Mouse (Mus musculus): ENCODE data around the gene Cyp26b1.

DNA sequence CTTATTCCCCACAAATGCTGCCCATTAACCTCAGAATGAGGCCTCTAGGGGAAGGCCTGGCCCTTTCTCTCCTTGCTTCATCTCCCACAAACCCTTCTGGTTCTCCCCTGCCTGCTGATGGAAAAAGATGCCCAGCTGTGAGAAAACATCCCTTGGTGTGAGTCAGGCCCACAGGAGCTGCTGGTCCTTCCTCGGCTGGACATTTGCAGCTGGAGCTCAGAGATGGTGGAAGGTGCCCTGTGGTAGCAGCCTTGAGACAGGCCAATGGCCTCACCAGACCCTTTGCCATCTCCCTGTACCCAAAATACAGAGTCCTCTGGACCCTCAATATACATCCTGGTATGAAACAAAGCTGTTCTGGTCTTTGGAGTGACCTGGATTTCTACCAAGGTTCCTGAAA lies 22.9 kb upstream of the Cyp26b1 start:
- TF ChIP-seq CTCF (IDR thresholded peaks at IDR 0.05; ENCODE audit: low read depth) (no peak), EP300 (IDR thresholded peaks at IDR 0.05; ENCODE audit: low read depth) (no peak)

Data from heart, postnatal 0 days (tissue).